Mouse (Mus musculus) spleen, adult 2 months (tissue): ENCODE data around the gene Stxbp6. TPM values are rescaled to one million over a fixed set of nuclear protein-coding genes. Genes with fewer than 3 reads are reported as not detected.

ENCODE experiments used
- DNase-seq, 2 experiments: peaks; one replicate each; pipeline versions ENCODE4 v3.0.0 to v3.0.0-alpha.2; 2012 to 2021; ENCODE audit warnings: low spot score in 2 of 2, low read depth in 1 of 2
- H3K27ac ChIP-seq: fragments of 200-500 bp; 2 replicates; pipeline ENCODE4 v1.5.1; 2012; ENCODE audit warnings: low read length, inconsistent platforms; ENCODE audit not compliant: insufficient read depth
- H3K27me3 ChIP-seq: fragments of 200-500 bp; 2 replicates; pipeline ENCODE4 v1.6.1; 2012; ENCODE audit warnings: mild to moderate bottlenecking, moderate library complexity, low read length, inconsistent platforms; ENCODE audit not compliant: control insufficient read depth, insufficient read depth
- H3K36me3 ChIP-seq: fragments of 200-500 bp; 2 replicates; pipeline ENCODE4 v1.6.1; 2012; ENCODE audit warnings: mild to moderate bottlenecking, low read length, inconsistent platforms; ENCODE audit not compliant: control insufficient read depth, insufficient read depth
- H3K4me1 ChIP-seq: fragments of 200-500 bp; 2 replicates; pipeline ENCODE4 v1.6.1; 2011; ENCODE audit warnings: inconsistent platforms; ENCODE audit not compliant: control insufficient read depth, insufficient read depth, insufficient read length
- H3K4me3 ChIP-seq: fragments of 200-500 bp; 2 replicates; pipeline ENCODE4 v1.5.1; 2011; ENCODE audit warnings: mild to moderate bottlenecking, inconsistent platforms; ENCODE audit not compliant: insufficient read depth, insufficient read length; ENCODE audit errors: extremely low read depth
- CTCF ChIP-seq: fragments of 200-500 bp; IDR thresholded peaks from 2 replicates; pipeline ENCODE4 v1.5.1; 2011; ENCODE audit warnings: mild to moderate bottlenecking, inconsistent platforms; ENCODE audit not compliant: insufficient read depth, insufficient read length, insufficient replicate concordance; ENCODE audit errors: extremely low read depth
- POLR2A ChIP-seq: fragments of 200-500 bp; IDR thresholded peaks from 2 replicates; pipeline ENCODE4 v1.6.1; 2011; ENCODE audit warnings: low read depth, low read length, inconsistent platforms
- WGBS: fragments of 180-500 bp; shearing (Covaris S2); methylation state at CpG from one replicate; pipeline ENCODE4 v1.1.7; 2018; 5-methylcytosine and 5-hydroxymethylcytosine counted together
- polyA plus RNA-seq: library from polyadenylated mRNA; depleted of rRNA; stranded (reverse); fragments of >200 nt; gene quantifications from 2 replicates; pipeline ENCODE4 v1.2.3, GENCODE M21; 2012

Gene Stxbp6
- polyA plus RNA-seq, 1 experiment: 1.1 TPM

DNA sequence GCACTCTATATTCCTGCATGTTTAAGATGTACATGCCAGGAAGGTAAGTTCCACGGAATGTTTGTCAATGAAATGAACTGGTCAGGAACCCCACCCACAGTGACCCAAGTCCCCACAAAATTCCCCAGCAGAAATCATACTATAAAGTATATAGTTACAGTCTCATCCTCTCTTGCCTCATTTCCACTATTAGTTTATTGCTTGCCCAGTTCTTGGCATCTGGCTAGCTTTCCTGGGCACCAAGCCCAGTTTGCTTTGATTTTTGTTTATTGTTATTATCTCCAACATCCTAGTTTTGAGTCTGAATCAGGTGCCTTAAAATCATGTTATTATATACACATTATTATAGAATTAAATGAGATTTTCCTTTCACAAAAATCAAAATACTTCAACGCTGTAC lies 168.5 kb downstream of the Stxbp6 start:
- Histone ChIP-seq H3K27me3 (no peaks in the 10 kb centered on the region), H3K4me1 (no peaks in the 10 kb centered on the region), H3K36me3 (no peaks in the 10 kb centered on the region), H3K4me3 (no peak overlapping the region), H3K27ac (no peak overlapping the region)
- no peak for DNase-seq
- TF ChIP-seq POLR2A (no peak), CTCF (no peak)
- 87% methylated on average over 2 of the region's 2 CpGs for WGBS

DNA sequence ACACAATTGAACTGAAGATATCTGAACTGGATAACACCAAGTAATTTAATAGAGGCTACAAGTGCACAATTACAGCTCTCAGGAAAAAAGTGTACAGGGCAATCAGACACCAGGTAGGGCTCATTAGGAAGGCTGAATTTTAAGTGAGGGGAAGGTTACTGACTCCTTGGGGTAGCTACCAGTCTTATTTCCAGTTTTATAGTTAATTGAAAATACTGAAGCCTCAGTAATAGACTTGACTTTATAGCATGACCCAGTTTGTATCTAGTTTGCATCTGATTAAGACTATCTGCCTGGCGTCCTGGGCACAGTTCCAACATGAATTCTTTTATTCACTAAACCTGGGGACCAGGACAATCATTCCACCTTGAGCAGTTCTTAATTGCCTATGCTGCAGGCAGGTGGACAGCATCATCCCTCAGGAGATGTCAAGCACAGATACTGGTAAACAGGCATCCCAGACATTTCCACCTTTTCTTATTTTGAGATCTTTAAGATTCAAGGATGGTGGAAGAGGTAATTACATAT lies 171.2 kb downstream of the Stxbp6 start:
- Histone ChIP-seq H3K4me3 (no peak overlapping the region), H3K27ac (no peak overlapping the region), H3K36me3 (no peaks in the 10 kb centered on the region), H3K4me1 (no peaks in the 10 kb centered on the region), H3K27me3 (no peaks in the 10 kb centered on the region)
- TF ChIP-seq POLR2A (no peak), CTCF (no peak)
- WGBS: 77% methylated on average over 1 of the region's 1 CpGs
- DNase-seq: no peak

DNA sequence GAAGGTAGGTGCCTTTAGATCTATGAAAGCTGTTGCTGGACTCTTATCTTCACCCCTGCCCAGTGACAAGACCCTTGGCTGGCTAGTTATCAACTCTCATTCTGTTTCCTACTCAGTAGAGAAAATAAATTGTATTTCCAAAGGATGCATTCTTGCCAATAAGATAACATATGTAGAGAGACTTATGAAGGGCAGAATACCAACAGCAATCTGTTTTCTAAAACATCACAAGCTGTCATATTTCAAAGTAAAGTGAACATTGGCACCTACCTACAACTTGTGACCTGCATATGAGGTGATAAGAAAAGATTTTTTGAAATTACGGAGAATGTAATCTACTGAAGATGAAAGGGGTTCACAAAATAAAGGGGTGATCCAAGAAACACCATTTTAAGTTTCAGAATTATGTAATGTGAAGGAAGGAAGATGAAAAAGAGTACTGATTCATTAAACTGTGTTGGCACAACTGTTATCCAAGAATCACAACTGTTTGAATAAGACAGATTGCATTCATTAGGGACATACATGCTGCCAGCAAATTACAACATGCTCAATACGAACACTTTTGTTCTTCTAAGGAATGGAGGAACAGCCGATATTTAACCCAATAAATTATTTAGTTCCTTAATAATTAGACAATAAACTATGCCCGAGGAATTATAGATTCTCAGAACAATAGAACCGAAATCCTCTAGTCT lies 175.2 kb downstream of the Stxbp6 start:
- no peaks in the 10 kb centered on the region for H3K4me1 ChIP-seq
- DNase-seq: no peak
- WGBS: 87% methylated on average over 5 of the region's 5 CpGs
- H3K4me3 ChIP-seq: no peak overlapping the region
- TF ChIP-seq POLR2A (no peak), CTCF (no peak)
- H3K36me3 ChIP-seq: no peaks in the 10 kb centered on the region
- H3K27me3 ChIP-seq: no peaks in the 10 kb centered on the region
- no peak overlapping the region for H3K27ac ChIP-seq

DNA sequence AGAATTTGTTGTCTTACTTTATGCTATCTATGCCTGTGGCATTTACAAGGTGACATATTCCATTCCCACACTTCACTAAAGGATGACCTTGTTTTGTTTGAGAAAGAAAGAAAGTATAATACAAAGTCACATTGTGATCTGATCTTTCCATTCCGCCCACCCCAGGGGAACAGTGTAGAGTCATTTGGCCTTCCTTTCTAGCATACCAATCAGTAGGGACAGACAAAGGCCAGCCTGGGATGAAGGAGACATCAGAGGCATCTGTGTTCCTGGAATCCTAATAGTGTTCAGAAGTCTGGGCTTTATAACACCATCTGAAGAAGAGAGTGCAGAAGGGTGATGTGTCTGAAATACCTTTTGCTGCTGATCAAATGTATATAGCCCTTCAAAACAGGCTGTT lies 178.0 kb downstream of the Stxbp6 start:
- H3K27ac ChIP-seq: no peak overlapping the region
- DNase-seq: no peak
- H3K36me3 ChIP-seq: no peaks in the 10 kb centered on the region
- H3K4me1 ChIP-seq: no peaks in the 10 kb centered on the region
- TF ChIP-seq CTCF (no peak), POLR2A (no peak)
- no peaks in the 10 kb centered on the region for H3K27me3 ChIP-seq
- 89% methylated on average over 1 of the region's 1 CpGs for WGBS
- no peak overlapping the region for H3K4me3 ChIP-seq

DNA sequence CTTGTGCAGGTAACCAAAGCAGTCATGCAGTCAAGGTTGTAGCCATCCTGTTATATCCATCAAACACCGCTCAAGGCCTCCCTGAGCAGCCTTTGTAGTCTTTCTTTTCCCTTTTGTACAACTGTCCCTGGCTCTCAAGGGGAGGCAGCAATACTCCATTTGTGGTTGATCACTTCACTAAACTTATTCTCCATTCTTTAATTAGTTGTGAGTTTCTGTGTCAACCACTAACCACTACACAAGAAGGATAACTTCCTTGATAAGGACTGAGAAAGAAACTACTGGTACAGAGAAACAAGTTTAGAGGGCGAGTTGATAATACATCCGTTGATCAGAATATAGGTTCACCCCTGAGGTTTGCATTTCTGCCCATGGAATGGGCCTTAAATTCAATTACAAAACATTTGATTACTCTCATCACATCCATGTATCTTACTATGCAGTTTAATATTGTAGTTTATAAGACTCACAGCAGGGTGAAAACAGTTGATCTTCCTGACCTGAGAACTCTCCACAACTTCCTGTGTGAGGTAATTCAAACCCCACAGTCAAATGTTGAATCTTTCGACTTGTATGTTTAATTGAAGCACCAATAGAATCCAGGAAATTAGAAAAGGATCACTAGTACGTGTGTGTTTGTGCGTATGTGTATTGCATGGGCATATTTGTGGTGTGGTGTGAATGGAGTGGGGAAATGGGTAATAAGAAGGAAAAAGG lies 184.7 kb downstream of the Stxbp6 start:
- H3K4me1 ChIP-seq: no peaks in the 10 kb centered on the region; the same call in 1 of the 2 replicates
- no peaks in the 10 kb centered on the region for H3K36me3 ChIP-seq
- no peak overlapping the region for H3K27ac ChIP-seq
- WGBS: 55% methylated on average over 6 of the region's 6 CpGs
- DNase-seq: no peak
- TF ChIP-seq CTCF (no peak), POLR2A (no peak)
- no peak overlapping the region for H3K4me3 ChIP-seq
- H3K27me3 ChIP-seq: no peaks in the 10 kb centered on the region

DNA sequence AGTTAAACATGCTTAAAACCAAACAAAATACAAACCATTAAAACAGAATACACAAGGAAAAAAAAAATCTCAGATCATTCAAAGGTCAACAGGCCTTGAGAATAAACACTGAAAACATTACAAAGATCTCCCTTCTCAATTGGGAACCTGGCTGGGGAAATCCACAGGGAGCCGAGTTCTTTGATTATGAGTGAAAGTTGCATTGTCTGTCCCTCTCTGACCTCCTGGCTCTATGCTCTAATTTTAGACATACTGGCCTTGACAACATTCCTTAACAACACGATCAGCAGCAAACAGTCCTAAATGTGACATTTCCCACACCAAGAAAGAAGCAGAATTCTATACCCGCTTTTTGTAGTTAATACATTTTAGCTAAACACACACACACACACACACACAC lies 187.7 kb downstream of the Stxbp6 start:
- no peak overlapping the region for H3K4me3 ChIP-seq
- H3K36me3 ChIP-seq: no peaks in the 10 kb centered on the region
- H3K27ac ChIP-seq: no peak overlapping the region
- H3K27me3 ChIP-seq: no peaks in the 10 kb centered on the region
- no peak for DNase-seq
- no peaks in the 10 kb centered on the region; the same call in 1 of the 2 replicates for H3K4me1 ChIP-seq
- 84% methylated on average over 3 of the region's 3 CpGs for WGBS
- TF ChIP-seq POLR2A (no peak), CTCF (no peak)

DNA sequence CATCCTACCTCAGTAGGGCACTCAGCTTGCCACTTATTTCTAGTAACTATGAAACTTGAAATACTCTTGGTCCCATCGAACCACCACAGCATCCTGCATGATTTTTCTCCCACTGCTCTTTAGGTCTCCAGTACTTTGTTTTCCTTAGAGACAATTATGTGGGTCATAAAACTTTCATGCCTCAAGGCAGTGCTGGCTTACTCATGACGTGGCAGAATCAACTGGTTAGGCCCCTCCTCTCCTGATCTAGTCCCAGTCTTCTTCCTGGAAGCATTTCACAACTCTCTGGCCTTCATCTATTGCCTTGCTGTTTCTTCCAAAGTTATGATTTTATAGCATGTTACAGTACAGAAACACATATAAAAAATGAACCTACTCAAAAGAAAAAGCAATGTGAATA lies 201.8 kb downstream of the Stxbp6 start:
- WGBS: 74% methylated on average over 2 of the region's 2 CpGs

More for the DNA sequence above, 201.8 kb downstream of the Stxbp6 start:
- DNase-seq: no peak
- H3K4me3 ChIP-seq: no peak overlapping the region
- no peaks in the 10 kb centered on the region for H3K4me1 ChIP-seq
- no peak overlapping the region for H3K27ac ChIP-seq
- H3K27me3 ChIP-seq: no peaks in the 10 kb centered on the region
- TF ChIP-seq POLR2A (no peak), CTCF (no peak)
- H3K36me3 ChIP-seq: no peaks in the 10 kb centered on the region
